Mouse (Mus musculus): ENCODE results near the gene Selenof. TPM values are rescaled to one million over a fixed set of nuclear protein-coding genes. Genes with fewer than 3 reads are reported as not detected.

Gene Selenof
- polyA plus RNA-seq, 1 experiment from 2014 or later: 756 TPM

DNA sequence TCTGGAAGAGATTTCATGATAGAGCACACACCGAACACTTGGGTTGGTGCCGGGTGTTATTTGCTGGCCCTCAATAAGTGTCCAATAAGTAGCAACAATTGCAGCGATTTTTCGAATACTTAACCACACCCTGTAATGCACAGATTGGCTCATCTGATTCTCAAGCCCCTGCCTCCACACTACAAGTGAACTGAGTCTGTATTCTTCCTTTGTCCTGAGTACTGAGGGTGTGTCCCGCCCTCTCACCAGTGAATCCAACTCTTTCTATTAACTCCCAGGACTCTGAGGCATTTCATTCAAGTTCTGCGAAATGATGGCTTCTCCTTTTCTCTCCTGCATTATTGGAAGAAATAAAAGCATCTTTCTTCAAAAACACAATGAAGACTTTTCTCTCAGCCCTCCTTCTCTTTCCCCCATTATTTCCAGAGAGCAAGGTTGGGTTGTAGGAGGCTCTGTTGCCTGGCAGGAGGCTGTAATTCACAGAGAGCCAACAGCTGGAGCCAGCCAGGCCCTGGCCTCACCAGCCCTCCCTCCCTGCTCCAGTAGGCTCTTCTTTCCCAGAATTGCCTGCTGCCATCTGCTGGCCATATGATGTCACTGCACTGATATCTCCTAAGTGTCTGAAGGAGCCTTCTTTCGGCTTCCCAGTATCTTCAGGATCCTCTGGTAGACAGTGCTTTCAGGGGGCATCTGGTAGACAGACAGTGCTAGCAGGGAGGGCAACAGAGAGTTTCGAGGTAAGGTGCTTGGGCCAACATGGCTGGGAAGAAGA lies 46.7 kb downstream of the Selenof start:
- no peak overlapping the region for H3K4me2 ChIP-seq (ENCODE audit: low read depth, low read length)
- no peak overlapping the region for H3K9ac ChIP-seq (ENCODE audit: low read length)
- H3K4me3 ChIP-seq (ENCODE audit: low read length): no peak overlapping the region
- WGBS: 73% methylated on average over 8 of the region's 8 CpGs
- H3K36me3 ChIP-seq (ENCODE audit: control insufficient read depth, insufficient read depth, low read length): no peaks in the 10 kb centered on the region
- H3K9me3 ChIP-seq (ENCODE audit: control insufficient read depth, low read length): peaks cover 4% of the 10 kb centered on the region
- H3K27me3 ChIP-seq (ENCODE audit: control insufficient read depth, insufficient read depth, low read depth, low read length): no peaks in the 10 kb centered on the region
- H3K27ac ChIP-seq (ENCODE audit: low read length): no peak overlapping the region
- ATAC-seq (ENCODE audit: low read depth): peak; percentile 91
- peaks cover 5% of the 10 kb centered on the region; the same call in 1 of the 2 replicates for H3K4me1 ChIP-seq (replicated peaks; ENCODE audit: control insufficient read depth, insufficient read depth, low read length)

DNA sequence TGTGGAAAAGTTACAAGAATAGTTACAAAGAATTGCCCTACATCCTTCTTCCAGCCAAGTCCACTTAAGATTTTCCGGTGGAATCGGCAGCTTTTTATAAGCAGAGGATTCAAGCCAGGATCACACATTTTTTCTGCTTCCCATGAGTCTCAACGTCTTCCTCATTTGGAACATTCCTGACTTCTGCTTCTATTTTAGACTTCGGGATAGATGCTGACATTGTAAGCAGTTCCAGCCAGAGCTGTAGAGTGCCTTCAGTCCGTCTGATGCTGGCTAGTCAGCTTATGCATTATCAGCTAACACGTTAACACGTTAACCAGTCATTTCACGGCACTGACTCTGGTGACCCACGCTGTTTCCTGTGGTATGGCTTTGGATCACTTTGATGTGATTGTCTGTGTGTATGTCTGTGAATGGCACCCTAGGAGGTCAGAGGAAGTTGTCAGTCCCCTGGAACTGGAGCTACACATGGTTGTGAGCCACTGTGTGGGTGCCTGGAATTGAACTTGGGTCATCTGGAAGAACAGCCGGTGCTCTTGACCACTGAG lies 47.6 kb downstream of the Selenof start:
- Histone ChIP-seq H3K4me1 (replicated peaks; ENCODE audit: control insufficient read depth, insufficient read depth, low read length) (0 out of 2 replicates have a peak, but pooled peaks cover 3% of the 10 kb centered on the region), H3K36me3 (ENCODE audit: control insufficient read depth, insufficient read depth, low read length) (no peaks in the 10 kb centered on the region), H3K27me3 (ENCODE audit: control insufficient read depth, insufficient read depth, low read depth, low read length) (no peaks in the 10 kb centered on the region), H3K9me3 (ENCODE audit: control insufficient read depth, low read length) (peaks cover 4% of the 10 kb centered on the region), H3K4me3 (ENCODE audit: low read length) (no peak overlapping the region), H3K27ac (ENCODE audit: low read length) (no peak overlapping the region), H3K9ac (ENCODE audit: low read length) (no peak overlapping the region), H3K4me2 (ENCODE audit: low read depth, low read length) (no peak overlapping the region)
- WGBS: 70% methylated on average over 10 of the region's 10 CpGs
- ATAC-seq (ENCODE audit: low read depth): no peak; the same call in 1 of the 2 replicates

DNA sequence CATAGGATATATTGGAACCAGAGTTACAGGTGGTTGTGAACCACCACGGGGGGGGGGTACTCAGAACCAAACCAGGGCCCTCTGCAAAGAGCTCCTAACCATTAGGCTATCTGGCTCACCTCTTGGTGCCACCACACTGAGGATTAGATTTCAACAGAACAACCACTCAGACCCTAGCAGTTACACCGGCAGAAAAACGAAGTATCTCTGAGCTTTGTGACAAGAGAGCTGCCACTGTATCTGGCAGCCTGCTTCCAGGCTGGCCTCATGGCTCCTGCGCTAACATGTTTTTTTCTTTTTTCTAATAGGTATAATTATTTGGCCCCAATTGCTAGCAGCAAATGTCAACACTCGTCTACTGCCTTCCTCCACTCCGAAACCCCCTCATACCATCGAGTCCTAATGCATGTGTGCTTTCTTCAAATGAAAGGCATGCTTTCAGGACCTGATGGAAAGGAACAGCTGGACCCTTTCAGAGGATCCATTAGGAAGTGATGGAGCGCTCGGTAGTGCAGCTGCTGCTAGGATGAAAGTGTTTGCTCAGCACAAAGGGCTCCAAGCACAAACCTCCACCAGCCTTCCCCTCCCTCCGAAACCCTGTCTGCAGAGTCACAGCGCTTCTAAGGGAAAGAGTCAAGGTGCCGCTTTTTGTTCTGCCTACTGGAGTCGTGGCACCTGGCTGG lies 53.0 kb downstream of the Selenof start:
- H3K9me3 ChIP-seq (ENCODE audit: control insufficient read depth, low read length): peaks cover 4% of the 10 kb centered on the region
- H3K4me3 ChIP-seq (ENCODE audit: low read length): no peak overlapping the region
- WGBS: 43% methylated on average over 13 of the region's 13 CpGs
- H3K4me1 ChIP-seq (replicated peaks; ENCODE audit: control insufficient read depth, insufficient read depth, low read length): no peaks in the 10 kb centered on the region; the same call in 1 of the 2 replicates
- H3K9ac ChIP-seq (ENCODE audit: low read length): no peak overlapping the region
- H3K36me3 ChIP-seq (ENCODE audit: control insufficient read depth, insufficient read depth, low read length): no peaks in the 10 kb centered on the region
- no peak overlapping the region for H3K4me2 ChIP-seq (ENCODE audit: low read depth, low read length)
- ATAC-seq (ENCODE audit: low read depth): peak; percentile 77
- no peak overlapping the region for H3K27ac ChIP-seq (ENCODE audit: low read length)
- H3K27me3 ChIP-seq (ENCODE audit: control insufficient read depth, insufficient read depth, low read depth, low read length): no peaks in the 10 kb centered on the region

DNA sequence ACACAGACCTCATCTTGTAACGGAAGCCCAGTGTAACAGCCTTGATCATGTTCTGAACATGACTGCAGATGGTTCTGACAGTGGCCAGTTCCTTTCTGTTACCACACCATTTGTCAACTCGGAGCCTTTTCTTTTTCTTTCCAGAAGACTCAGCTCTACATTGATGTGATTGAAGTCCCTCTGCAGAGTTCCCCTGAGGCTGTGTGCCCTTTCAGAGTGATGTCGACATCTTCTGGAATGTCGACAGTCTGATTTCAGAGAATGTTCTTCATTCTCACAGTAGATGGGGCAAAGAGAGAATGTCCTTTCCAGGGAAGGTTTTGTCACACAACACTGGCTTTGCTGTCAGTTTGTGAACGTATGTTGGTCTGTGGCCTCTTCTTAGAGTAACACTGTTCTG lies 55.6 kb downstream of the Selenof start:
- no peaks in the 10 kb centered on the region for H3K27me3 ChIP-seq (ENCODE audit: control insufficient read depth, insufficient read depth, low read depth, low read length)
- 45% methylated on average over 5 of the region's 5 CpGs for WGBS
- H3K36me3 ChIP-seq (ENCODE audit: control insufficient read depth, insufficient read depth, low read length): no peaks in the 10 kb centered on the region
- H3K27ac ChIP-seq (ENCODE audit: low read length): no peak overlapping the region
- no peak overlapping the region for H3K4me3 ChIP-seq (ENCODE audit: low read length)
- no peaks in the 10 kb centered on the region; the same call in 1 of the 2 replicates for H3K4me1 ChIP-seq (replicated peaks; ENCODE audit: control insufficient read depth, insufficient read depth, low read length)
- peak; percentile 81 for ATAC-seq (ENCODE audit: low read depth)
- H3K9ac ChIP-seq (ENCODE audit: low read length): no peak overlapping the region
- no peaks in the 10 kb centered on the region for H3K9me3 ChIP-seq (ENCODE audit: control insufficient read depth, low read length)
- H3K4me2 ChIP-seq (ENCODE audit: low read depth, low read length): no peak overlapping the region

DNA sequence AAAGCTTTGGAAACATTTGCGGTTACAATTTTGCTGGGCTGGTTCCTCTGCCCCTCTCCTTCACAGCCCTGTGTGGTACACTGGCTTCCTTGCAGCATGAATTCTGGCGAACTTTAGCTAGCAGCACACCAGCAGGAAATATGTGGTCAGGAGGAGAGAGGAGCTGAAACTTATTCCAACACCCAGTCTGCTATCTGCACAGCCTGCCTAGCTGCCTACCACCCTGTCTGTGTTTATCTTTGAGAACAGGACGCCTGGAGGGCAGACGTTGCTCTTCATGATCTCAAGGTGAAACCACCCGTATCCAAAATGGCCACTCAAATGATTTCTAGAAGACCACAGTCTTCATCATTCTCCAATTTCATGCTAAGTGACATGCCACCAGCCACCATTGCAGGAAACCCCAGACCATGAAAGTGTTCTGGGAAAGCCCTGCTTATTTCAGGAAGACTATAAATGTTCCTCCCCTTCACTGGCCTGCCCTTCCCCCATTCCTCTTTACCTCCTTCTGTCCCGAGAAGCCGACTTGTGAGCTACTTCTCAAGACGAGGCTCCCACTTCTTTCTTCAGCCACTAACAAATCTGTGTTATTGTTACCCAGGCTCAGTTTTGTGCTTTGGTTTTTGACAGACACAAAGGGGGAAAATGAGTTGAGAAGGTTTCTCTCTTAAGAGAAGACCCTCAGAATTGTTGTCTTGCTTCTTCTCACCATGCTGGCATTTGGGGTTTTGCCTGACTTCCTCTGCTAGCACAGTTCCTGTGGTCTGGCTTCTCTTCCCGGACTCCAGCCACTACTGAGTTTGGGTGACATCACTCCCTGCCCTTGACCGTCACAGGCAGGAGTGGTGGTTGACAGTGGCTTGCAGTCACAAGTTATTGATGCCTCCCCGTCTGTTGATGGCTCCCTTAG lies 58.2 kb downstream of the Selenof start:
- H3K9me3 ChIP-seq (ENCODE audit: control insufficient read depth, low read length): no peaks in the 10 kb centered on the region
- no peak overlapping the region for H3K27ac ChIP-seq (ENCODE audit: low read length)
- WGBS: 44% methylated on average over 11 of the region's 11 CpGs

DNA sequence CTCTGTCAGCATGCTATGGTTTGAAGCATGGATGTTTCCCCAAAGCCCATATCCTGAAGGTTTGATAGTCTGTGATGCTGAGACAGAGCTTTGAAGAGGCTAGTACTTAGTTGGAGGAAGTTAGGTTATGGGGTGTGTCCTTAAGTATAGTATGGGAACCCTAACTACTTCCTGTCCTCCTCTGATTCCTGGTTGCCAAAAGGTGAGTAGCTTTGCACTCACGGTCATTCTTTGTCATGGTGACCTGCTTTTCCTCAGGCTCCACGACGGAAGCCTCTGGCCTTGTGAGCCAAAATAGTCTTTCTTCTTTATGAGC lies 58.8 kb downstream of the Selenof start:
- H3K4me1 ChIP-seq (replicated peaks; ENCODE audit: control insufficient read depth, insufficient read depth, low read length): no peaks in the 10 kb centered on the region; the same call in 1 of the 2 replicates
- H3K36me3 ChIP-seq (ENCODE audit: control insufficient read depth, insufficient read depth, low read length): no peaks in the 10 kb centered on the region
- H3K4me3 ChIP-seq (ENCODE audit: low read length): no peak overlapping the region
- H3K9ac ChIP-seq (ENCODE audit: low read length): no peak overlapping the region
- no peaks in the 10 kb centered on the region for H3K27me3 ChIP-seq (ENCODE audit: control insufficient read depth, insufficient read depth, low read depth, low read length)
- no peak for ATAC-seq (ENCODE audit: low read depth)
- H3K4me2 ChIP-seq (ENCODE audit: low read depth, low read length): no peak overlapping the region
- H3K27ac ChIP-seq (ENCODE audit: low read length): no peak overlapping the region
- no peaks in the 10 kb centered on the region for H3K9me3 ChIP-seq (ENCODE audit: control insufficient read depth, low read length)
- WGBS: 82% methylated on average over 3 of the region's 3 CpGs

More for the DNA sequence above, 58.2 kb downstream of the Selenof start:
- H3K4me3 ChIP-seq (ENCODE audit: low read length): no peak overlapping the region
- H3K4me1 ChIP-seq (replicated peaks; ENCODE audit: control insufficient read depth, insufficient read depth, low read length): no peaks in the 10 kb centered on the region; the same call in 1 of the 2 replicates
- H3K4me2 ChIP-seq (ENCODE audit: low read depth, low read length): no peak overlapping the region
- ATAC-seq (ENCODE audit: low read depth): 0 out of 2 replicates have a peak, but pooled peaks have one; percentile 18
- no peaks in the 10 kb centered on the region for H3K36me3 ChIP-seq (ENCODE audit: control insufficient read depth, insufficient read depth, low read length)
- H3K27me3 ChIP-seq (ENCODE audit: control insufficient read depth, insufficient read depth, low read depth, low read length): no peaks in the 10 kb centered on the region
- no peak overlapping the region for H3K9ac ChIP-seq (ENCODE audit: low read length)

DNA sequence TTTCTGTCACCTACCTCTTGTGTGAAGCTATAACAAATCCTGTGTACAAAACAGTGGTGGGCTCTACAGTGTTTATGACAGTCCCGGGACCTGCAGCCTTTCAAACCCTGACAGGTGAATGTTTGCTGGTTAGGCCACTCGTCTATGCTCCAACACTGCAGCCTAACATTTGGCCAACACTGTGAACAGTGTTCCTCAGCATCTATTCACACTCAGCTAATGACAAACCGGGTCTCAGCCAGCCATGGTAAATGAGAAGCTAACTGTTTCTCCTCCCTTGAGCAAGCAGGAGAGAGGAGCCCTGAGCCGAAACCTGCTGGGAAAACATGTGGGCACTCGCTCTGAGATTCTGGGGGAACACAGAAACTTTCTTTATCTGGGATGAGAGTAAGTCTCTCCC lies 65.1 kb downstream of the Selenof start:
- Histone ChIP-seq H3K27ac (ENCODE audit: low read length) (no peak overlapping the region), H3K27me3 (ENCODE audit: control insufficient read depth, insufficient read depth, low read depth, low read length) (no peaks in the 10 kb centered on the region), H3K4me3 (ENCODE audit: low read length) (no peak overlapping the region), H3K9ac (ENCODE audit: low read length) (no peak overlapping the region), H3K4me2 (ENCODE audit: low read depth, low read length) (no peak overlapping the region), H3K36me3 (ENCODE audit: control insufficient read depth, insufficient read depth, low read length) (no peaks in the 10 kb centered on the region), H3K4me1 (replicated peaks; ENCODE audit: control insufficient read depth, insufficient read depth, low read length) (no peaks in the 10 kb centered on the region), H3K9me3 (ENCODE audit: control insufficient read depth, low read length) (no peaks in the 10 kb centered on the region)
- WGBS: 80% methylated on average over 5 of the region's 5 CpGs
- ATAC-seq (ENCODE audit: low read depth): no peak

DNA sequence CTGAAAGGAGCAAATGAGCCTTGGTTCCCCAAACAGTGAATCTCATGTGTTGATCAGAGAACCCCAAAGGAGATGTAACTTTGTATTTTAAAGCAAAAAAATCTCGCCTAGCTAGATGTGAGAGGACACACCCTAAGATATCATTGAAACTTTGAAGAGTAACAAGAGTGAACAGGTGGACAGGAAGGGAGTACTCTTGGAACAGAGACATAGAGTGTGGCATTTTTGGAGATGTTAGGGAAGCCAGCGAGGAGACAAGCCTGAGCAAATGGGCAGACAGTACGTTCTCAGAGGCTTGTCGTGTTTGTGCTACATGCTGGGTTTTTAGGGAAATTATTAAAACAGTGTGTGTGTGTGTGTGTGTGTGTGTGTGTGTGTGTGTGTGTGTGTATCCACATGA lies 68.0 kb downstream of the Selenof start:
- ATAC-seq (ENCODE audit: low read depth): no peak
- H3K9ac ChIP-seq (ENCODE audit: low read length): no peak overlapping the region
- 0 out of 2 replicates have a peak, but pooled peaks cover 4% of the 10 kb centered on the region for H3K9me3 ChIP-seq (ENCODE audit: control insufficient read depth, low read length)
- 76% methylated on average over 4 of the region's 4 CpGs for whole genome bisulfite sequencing
- no peaks in the 10 kb centered on the region for H3K27me3 ChIP-seq (ENCODE audit: control insufficient read depth, insufficient read depth, low read depth, low read length)
- no peaks in the 10 kb centered on the region for H3K36me3 ChIP-seq (ENCODE audit: control insufficient read depth, insufficient read depth, low read length)
- H3K4me3 ChIP-seq (ENCODE audit: low read length): no peak overlapping the region
- no peak overlapping the region for H3K27ac ChIP-seq (ENCODE audit: low read length)
- peaks cover 3% of the 10 kb centered on the region for H3K4me1 ChIP-seq (replicated peaks; ENCODE audit: control insufficient read depth, insufficient read depth, low read length)
- no peak overlapping the region for H3K4me2 ChIP-seq (ENCODE audit: low read depth, low read length)

Data from lung, embryonic 16.5 days (tissue).